Mouse (Mus musculus) kidney, adult 8-10 months (tissue): ENCODE measurements at regions not wholly inside any gene's neighbourhood (a gene's known extent, or its start where the extent isn't known, plus 50 kb on each side); places are given as distances from the start of the nearest gene placed in this dataset.

ENCODE experiments used
- DNase-seq, 2 experiments: peaks; one replicate each; pipeline ENCODE4 v3.0.0; 2022

DNA sequence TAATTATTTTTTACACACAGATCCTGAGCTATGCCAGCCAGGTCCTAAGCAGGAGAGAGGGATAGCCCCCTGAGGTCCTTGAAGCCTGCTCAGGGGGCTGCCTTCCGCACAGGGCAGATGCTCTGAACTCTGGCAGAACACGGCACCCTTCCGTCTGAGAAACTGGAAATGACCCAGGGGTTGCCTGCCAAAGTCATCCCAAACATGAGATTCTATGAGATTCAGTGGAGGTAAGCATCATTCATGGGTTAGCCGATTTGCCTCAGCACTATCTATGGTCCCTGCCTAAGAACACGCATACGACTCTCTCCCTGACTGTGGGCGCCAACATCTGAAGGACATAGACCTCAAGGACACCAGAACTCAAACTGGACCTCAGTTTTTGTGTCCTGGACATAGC, 152.8 kb downstream of the Bcl11b start:
- DNase-seq: no peak

DNA sequence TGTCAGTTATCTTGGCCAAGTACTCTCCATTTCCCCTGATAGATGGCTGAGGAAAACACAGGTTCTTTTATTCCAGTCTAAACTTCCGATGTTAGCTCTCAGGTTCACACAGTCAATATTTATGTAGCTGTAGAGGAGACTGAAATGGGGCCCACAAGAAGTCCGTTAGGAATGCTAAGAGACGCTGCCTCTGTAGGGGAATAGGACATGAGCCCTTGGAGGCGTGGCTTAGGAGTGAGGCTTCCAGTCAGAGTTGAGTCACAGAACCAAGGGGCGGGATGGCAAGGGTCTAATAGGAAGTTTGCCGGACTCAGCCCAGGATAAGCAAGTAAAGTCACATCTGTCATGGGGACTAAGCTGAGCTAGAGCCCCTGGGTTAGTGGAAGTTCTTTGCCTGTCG, 150.5 kb downstream of the Bcl11b start:
- no peak for DNase-seq

DNA sequence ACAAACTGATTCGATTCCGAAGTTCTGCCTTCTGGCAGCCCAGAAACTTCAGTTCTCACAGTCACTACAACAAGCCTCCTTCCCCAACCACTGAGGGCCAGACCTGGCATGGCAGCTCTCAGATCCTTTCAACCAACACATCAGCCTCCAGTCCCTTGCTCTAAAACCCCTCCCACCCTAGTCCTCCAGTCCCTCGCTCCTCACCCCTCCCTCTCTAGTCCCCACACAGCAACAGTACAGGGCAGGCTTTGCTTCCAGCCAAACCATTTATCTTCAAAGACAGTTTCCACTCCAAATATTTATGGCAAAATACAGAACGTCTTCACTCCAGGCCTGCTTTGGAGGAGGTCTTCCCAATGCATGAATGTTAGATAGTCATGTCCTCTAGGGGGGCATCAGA, 147.9 kb downstream of the Bcl11b start:
- no peak for DNase-seq

DNA sequence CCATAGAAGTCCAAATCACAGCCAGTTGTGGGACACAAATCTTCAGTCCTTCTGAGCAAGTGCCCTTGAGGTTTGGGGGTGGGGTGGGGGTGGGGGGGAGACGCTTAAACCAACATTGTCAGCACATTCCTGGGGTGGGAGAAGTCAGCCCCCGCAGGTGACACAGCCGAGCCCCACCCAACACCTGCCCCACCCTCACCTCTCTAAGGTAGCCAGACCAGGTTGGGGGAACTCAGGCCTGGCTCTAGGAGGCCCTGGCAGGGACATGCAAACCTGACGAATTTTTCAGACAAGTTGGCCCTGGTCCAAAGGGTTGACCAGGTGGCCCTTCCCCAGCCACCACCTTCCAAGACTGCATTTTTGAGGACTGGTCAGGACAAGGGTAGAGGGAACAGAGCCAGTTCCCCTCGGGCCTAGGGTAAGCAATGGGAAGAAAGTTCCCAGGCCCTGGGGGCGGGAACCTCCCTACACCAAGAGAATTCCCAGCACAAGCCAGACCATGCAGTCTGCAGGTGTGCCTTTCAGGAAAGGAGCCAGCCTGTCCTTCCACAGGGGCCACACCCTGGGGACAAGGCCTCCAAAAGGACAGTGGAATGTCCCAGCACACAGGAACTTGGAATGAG, 146.9 kb downstream of the Bcl11b start:
- no peak for DNase-seq

GRCm38 (mm10) chr12:107858536-107859280, 144.7 kb downstream of the Bcl11b start:
- no peak for DNase-seq

- no peak for DNase-seq
Observed at GRCm38 (mm10) chr12:107859750-107860149, 143.7 kb downstream of the Bcl11b start.

- DNase-seq: no peak
Observed at GRCm38 (mm10) chr12:107860358-107860757, 143.0 kb downstream of the Bcl11b start.
